Mouse (Mus musculus): ENCODE measurements around the gene Grk5.
"Not testable (repeated sequence)": the region's sequence is repeated elsewhere in the genome, so short reads cannot be mapped to it uniquely, and the experiment has no call there.

Gene Grk5

GRCm38 (mm10) chr19:60889714-60890315 is at the start of gene Grk5:
Gene Grk5 (plus strand): TSS chr19:60889749.
- peak; percentile 96 for DNase-seq (ENCODE audit: low spot score)

- no peak for DNase-seq (ENCODE audit: low spot score)
Measured at GRCm38 (mm10) chr19:60843324-60843723, 46.2 kb upstream of the Grk5 start.

- no peak for DNase-seq (ENCODE audit: low spot score)
Measured at GRCm38 (mm10) chr19:60845731-60846130, 43.8 kb upstream of the Grk5 start.

- peak; percentile 93 for DNase-seq (ENCODE audit: low spot score)
Measured at GRCm38 (mm10) chr19:60860868-60861700, 28.5 kb upstream of the Grk5 start, which contains the start of gene Sfxn4. Gene Sfxn4 (minus strand): TSS chr19:60861479.

GRCm38 (mm10) chr19:60866169-60866568 is 23.4 kb upstream of the Grk5 start:
- DNase-seq (ENCODE audit: low spot score) = not testable (repeated sequence)

- DNase-seq (ENCODE audit: low spot score) = no peak
Measured at GRCm38 (mm10) chr19:60870489-60870888, 19.1 kb upstream of the Grk5 start.

- no peak for DNase-seq (ENCODE audit: low spot score)
Measured at GRCm38 (mm10) chr19:60871366-60871765, 18.2 kb upstream of the Grk5 start.

- DNase-seq (ENCODE audit: low spot score) = no peak
Measured at GRCm38 (mm10) chr19:60872272-60872671, 17.3 kb upstream of the Grk5 start.

GRCm38 (mm10) chr19:60873501-60873900 is 16.0 kb upstream of the Grk5 start:
- no peak for DNase-seq (ENCODE audit: low spot score)

GRCm38 (mm10) chr19:60874064-60874694 is 15.4 kb upstream of the Grk5 start, which contains the start of gene Prdx3:
Gene Prdx3 (minus strand): TSS chr19:60874556.
- peak; percentile 96 for DNase-seq (ENCODE audit: low spot score)

- DNase-seq (ENCODE audit: low spot score) = peak; percentile 42
Measured at GRCm38 (mm10) chr19:60883129-60883528, 6.4 kb upstream of the Grk5 start.

GRCm38 (mm10) chr19:60887637-60888036 is 1.9 kb upstream of the Grk5 start:
- no peak for DNase-seq (ENCODE audit: low spot score)

- peak; percentile 44 for DNase-seq (ENCODE audit: low spot score)
Measured at GRCm38 (mm10) chr19:60889101-60889713, 342 bp upstream of the Grk5 start.

GRCm38 (mm10) chr19:60890391-60891122 is 1.0 kb downstream of the Grk5 start:
- DNase-seq (ENCODE audit: low spot score) = no peak

- no peak for DNase-seq (ENCODE audit: low spot score)
Measured at GRCm38 (mm10) chr19:60891123-60891470, 1.5 kb downstream of the Grk5 start.

- peak; percentile 66 for DNase-seq (ENCODE audit: low spot score)
Measured at GRCm38 (mm10) chr19:60891934-60892547, 2.5 kb downstream of the Grk5 start.

- DNase-seq (ENCODE audit: low spot score) = no peak
Measured at GRCm38 (mm10) chr19:60895251-60895880, 5.8 kb downstream of the Grk5 start.

GRCm38 (mm10) chr19:60903139-60903538 is 13.6 kb downstream of the Grk5 start:
- DNase-seq (ENCODE audit: low spot score) = no peak

- no peak for DNase-seq (ENCODE audit: low spot score)
Measured at GRCm38 (mm10) chr19:60903971-60904370, 14.4 kb downstream of the Grk5 start.

- no peak for DNase-seq (ENCODE audit: low spot score)
Measured at GRCm38 (mm10) chr19:60905477-60905876, 15.9 kb downstream of the Grk5 start.

- no peak for DNase-seq (ENCODE audit: low spot score)
Measured at GRCm38 (mm10) chr19:60910304-60910703, 20.8 kb downstream of the Grk5 start.
